Mouse (Mus musculus): ENCODE data around the gene Cyp46a1.

DNA sequence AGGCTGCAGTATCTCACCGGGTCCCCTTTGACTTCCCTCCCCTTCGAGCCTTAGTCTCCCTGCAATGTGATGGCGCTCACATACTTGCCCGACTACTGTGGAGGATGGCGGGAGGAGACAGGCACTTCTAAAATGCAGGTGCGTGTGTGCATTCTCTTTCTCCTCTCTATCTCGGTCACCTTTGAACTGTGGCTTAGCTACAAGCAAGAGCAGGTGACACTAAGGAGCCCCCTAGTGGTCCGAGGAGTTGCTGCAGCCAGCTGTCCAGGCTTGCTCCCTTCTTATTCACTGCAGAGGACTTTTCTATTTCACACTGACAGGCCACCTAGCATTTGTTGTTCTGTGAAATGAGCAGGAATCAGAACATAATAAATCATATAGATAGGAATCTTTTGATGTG lies 41.2 kb upstream of the Cyp46a1 start:
- TF ChIP-seq POLR2AphosphoS2 (IDR thresholded peaks at IDR 0.05; ENCODE audit: low read depth, low read length) (no peak), USF1 (IDR thresholded peaks at IDR 0.05; ENCODE audit: low read depth, low read length) (no peak), POLR2A (IDR thresholded peaks at IDR 0.05; ENCODE audit: low read depth, low read length) (no peak), MAFK (IDR thresholded peaks at IDR 0.05; ENCODE audit: insufficient replicate concordance, low read length) (no peak), KAT2A (IDR thresholded peaks at IDR 0.05; ENCODE audit: insufficient replicate concordance, low read length) (no peak), CTCF (conservative IDR thresholded peaks at IDR 0.05 in 1 of 2, IDR thresholded peaks at IDR 0.05 in 1 of 2; ENCODE audit: low read depth in 2 of 2, low read length in 2 of 2) (peak; percentile 88 to 93), CHD1 (IDR thresholded peaks at IDR 0.05; ENCODE audit: low read depth, low read length) (no peak)
